Mouse (Mus musculus): ENCODE data around the gene Efhd1.

DNA sequence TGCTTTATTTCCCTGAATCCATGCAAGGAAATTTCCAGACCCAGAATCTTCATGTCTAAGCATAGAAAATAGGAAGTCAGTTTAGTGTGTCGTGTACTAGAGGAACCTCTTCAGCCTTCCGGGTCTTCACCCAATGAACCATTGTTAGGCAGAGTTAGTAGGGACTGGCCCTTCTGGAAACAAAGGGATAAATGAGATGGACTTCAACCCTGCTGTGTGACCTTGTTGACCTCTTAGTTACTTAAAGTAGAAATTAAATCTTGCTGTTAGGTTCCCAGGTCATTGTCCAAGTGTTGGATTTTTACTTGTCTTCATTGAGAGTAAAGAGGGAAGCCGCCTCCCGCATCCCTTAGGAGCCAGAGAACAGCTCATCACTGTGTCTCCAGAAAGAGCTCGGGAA lies 33.6 kb upstream of the Efhd1 start:
- no peak for TF ChIP-seq CTCF (IDR thresholded peaks at IDR 0.05; ENCODE audit: low read depth)
- TF ChIP-seq EP300 (IDR thresholded peaks at IDR 0.05; ENCODE audit: low read depth), result no peak
